Mouse (Mus musculus) CH12F3 (cell line): ENCODE results near the gene 2310011J03Rik.
"Not testable (repeated sequence)": the region's sequence is repeated elsewhere in the genome, so short reads cannot be mapped to it uniquely, and the experiment has no call there.

Experiments
- in situ Hi-C: fragments of 300-500 bp; cut with MboI; formaldehyde crosslinking; loops from 2 replicates; pipeline ENCODE4 v1.14.3; 2020; ENCODE audit warnings: low sequenced_read_pairs

2310011J03Rik gene

DNA sequence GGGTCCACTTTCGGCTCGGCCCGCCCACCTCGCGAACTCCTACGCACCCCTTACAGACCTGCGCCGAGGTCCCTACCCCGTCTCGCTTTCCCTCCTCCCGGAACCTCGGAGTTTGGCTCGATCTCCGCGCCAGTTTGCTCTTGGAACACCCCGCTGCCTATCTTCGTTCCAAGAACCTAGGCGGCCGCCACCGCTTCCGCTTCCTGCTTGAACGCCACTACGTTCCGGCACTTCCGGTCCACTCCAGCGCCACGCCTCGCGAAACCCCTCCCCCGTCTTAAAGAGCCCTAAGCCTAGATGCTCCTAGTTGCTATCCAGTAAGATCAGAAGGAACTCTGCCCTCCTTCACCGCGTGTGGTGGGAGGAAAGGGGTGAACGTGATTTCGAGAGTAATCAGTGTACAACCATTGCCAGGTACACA is at the start of gene 2310011J03Rik:
2310011J03Rik (minus strand) TSS at position 198 of the 421 bp plus-strand sequence.
- in situ Hi-C loops: no loop called here

DNA sequence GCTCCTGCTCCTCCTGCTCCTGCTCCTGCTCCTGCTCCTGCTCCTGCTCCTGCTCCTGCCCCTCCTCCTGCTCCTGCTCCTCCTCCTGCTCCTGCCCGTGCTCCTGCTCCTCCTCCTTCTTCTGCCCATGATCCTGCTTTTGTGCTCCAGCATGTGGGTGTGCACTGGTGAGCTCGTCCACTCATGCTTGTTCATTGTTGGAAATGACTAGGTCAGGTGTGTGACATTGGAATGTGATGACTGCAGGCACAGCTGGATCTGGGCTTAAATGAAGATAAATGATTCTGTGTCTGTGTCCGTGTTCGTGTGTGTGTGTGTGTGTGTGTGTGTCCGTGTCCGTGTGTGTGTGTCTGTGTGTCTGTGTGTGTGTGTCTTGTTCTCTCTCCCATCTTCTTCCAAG is 48.1 kb upstream of the 2310011J03Rik start:
- in situ Hi-C loops: no loop called here

GRCm38 (mm10) chr10:80367954-80368353 is 47.6 kb upstream of the 2310011J03Rik start:
- in situ Hi-C loops: no loop called here

- in situ Hi-C loops: no loop called here
Observed at GRCm38 (mm10) chr10:80365736-80366135, 45.4 kb upstream of the 2310011J03Rik start.

- in situ Hi-C loops: no loop called here
Observed at GRCm38 (mm10) chr10:80363734-80364133, 43.4 kb upstream of the 2310011J03Rik start.

- in situ Hi-C loops: no loop called here
Observed at GRCm38 (mm10) chr10:80357994-80358639, 37.8 kb upstream of the 2310011J03Rik start.

DNA sequence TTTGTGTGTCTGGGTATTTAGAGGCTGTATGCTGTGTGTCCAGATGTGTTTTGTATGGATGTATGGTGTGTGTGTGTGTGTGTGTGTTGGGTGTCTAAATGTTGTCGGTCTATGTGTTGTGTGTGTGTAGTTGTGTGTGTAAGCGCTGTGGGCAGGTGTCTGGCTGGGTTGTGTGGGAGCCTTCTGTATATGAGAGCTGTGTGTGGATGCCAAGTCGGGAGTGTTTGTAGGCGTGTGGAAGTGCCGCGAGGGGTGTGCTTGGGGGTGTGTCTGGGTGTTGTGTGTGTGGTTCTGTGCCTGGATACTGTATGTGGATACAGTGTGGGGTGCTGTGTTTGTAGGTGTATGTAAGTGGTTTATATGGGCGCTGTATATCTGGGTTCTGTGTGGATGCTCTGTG is 37.0 kb upstream of the 2310011J03Rik start:
- in situ Hi-C loops: no loop called here

DNA sequence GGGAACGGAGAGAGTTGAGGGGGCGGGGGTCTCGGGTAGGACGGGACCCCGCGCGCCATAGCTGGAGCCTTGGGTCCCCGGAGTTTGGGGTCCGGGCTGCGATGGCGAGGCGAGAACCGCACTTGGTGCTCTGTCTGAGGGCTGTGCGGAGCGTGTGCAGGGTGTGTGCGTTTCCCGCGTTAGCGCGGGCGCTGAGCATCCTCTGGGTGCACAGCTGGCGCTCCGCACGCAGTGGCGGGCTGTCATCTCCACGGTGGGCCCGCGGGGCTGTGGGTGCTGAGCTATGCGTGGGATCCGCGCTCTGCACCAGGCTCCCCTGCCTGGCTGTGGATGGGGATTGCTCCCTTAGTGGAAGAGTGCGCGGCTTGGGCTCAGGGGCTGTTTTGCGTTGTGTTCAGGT is 36.4 kb upstream of the 2310011J03Rik start:
- in situ Hi-C loops: no loop called here

GRCm38 (mm10) chr10:80356001-80356682 is 35.8 kb upstream of the 2310011J03Rik start, which contains the start of gene Plk5:
Gene Plk5 (plus strand): TSS chr10:80356459.
- in situ Hi-C loops: no loop called here

DNA sequence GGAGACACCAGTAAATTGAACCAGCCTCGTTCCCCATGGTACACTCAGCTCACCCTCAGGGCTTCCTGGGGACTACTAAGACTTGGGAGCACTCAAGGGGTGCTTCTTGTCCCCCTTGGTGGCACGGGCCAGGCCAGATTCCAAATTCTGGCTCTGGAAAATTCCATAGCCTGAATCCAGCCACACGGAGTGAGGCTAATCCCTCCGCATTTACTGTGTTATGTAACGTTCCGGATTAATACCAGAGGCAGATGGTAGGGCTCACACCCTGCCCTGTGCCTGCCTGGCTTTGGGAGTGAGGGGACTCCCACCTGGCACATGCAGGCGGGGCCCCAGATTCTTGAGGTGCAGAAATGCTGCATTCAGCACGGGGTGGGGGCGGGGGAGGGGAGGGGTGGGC is 35.1 kb upstream of the 2310011J03Rik start:
- in situ Hi-C loops: no loop called here

- in situ Hi-C loops: no loop called here
Observed at GRCm38 (mm10) chr10:80352727-80353126, 32.4 kb upstream of the 2310011J03Rik start.

GRCm38 (mm10) chr10:80351896-80352295 is 31.6 kb upstream of the 2310011J03Rik start:
- in situ Hi-C loops: no loop called here

GRCm38 (mm10) chr10:80350292-80350691 is 30.0 kb upstream of the 2310011J03Rik start:
- in situ Hi-C loops: no loop called here

DNA sequence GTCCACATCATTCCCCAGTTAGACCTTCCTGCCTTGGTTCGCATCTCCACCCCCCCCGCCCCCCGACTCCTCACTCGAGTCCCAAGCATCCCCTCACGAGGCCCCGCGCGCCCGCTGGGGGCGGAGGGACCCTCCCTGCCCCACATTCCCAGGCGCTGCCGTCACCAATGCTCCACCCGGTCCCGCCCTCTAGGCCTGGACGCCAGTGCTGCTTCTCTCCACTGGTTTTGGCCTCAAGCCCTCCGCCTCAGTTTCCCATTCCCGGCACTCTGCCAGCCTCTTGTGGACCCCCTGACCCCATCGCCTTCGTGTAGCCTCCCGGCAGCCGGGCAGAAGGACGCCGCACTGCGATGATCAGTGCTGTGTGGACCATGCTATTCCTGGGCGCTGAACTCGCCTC is 28.6 kb upstream of the 2310011J03Rik start:
- in situ Hi-C loops: no loop called here

DNA sequence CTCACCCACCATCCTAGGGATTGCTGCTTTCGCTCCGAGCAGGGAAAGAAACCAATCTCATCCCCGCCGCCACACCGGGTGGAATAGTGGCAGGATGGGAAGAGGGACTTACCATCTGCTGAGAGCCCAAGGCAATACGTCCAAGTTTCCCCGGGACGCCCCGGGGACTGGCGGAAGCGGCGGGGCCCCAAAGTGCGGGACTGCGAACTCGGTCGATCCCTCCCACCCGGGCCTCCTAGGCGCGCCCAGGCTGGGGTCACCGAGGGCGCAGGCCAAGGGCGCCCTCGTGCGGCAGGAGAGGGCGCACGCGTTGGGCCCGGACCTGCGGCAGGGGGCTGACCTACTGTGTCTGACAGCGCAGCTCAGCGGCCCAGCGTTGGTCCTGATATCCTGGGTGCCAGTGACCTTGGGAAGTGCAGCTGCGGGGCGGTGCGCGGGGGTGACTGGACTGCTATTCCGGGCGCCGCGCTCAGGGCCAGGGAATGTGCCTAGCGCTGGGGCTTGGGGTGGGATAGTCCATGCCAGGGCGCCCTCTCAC is 28.0 kb upstream of the 2310011J03Rik start, which contains the start of gene Adamtsl5:
Adamtsl5 (minus strand) TSS at position 169 of the 538 bp plus-strand sequence.
- in situ Hi-C loops: no loop called here

- in situ Hi-C loops: no loop called here
Observed at GRCm38 (mm10) chr10:80347514-80347967, 27.2 kb upstream of the 2310011J03Rik start.

GRCm38 (mm10) chr10:80345929-80346328 is 25.6 kb upstream of the 2310011J03Rik start:
- in situ Hi-C loops: not testable (repeated sequence)

GRCm38 (mm10) chr10:80345122-80345521 is 24.8 kb upstream of the 2310011J03Rik start:
- in situ Hi-C loops: no loop called here

- in situ Hi-C loops: no loop called here
Observed at GRCm38 (mm10) chr10:80344131-80344661, 23.9 kb upstream of the 2310011J03Rik start.

GRCm38 (mm10) chr10:80343425-80343895 is 23.1 kb upstream of the 2310011J03Rik start:
- in situ Hi-C loops: no loop called here

DNA sequence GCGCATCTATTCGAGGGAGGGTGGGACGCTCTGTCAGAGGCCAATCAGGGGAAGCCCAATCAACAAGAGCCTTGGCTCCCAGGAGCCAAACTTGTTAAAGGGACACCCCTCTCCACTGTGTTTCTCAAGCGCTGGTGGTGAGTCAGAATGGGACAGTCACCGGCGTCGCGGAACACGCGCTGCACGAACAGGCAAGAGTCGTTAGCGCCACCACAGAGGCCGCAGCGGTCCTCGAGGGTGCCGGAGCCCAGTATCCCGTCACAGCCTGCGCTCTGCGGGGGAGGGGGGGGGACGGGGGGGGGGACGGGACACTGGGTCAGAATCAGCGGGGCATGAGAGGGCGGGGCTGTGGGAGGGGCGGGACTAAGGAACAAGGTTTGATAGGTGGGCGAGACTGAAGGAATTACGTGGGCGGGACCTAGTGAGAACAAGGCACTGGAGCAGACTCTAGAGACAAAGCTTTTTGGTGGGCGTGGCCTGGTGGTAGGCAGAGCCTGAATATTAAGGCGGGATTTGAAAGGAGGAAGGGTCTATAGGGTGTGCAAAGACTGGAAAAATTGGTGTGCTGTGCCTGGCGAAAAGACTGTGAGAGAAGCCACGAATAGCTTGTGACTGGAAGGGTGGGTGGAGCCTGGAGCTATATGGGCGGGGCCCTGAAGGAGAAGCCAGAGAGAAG is 22.6 kb upstream of the 2310011J03Rik start:
- in situ Hi-C loops: no loop called here
